Mouse (Mus musculus) ES-E14 (cell line): Measurements from ENCODE around the gene Ttn.

Source experiments
- CHD2 ChIP-seq: IDR thresholded peaks from 2 replicates; pipeline ENCODE4 v1.6.1; 2014; ENCODE audit warnings: mild to moderate bottlenecking, low read depth, low read length, inconsistent platforms
- MAFK ChIP-seq: IDR thresholded peaks from 2 replicates; pipeline ENCODE4 v1.6.1; 2014; ENCODE audit warnings: mild to moderate bottlenecking, low read depth, low read length, inconsistent platforms; ENCODE audit not compliant: insufficient read depth
- ZNF384 ChIP-seq: IDR thresholded peaks from 2 replicates; pipeline ENCODE4 v1.6.1; 2012; ENCODE audit warnings: low read depth, low read length, inconsistent platforms

GRCm38 (mm10) chr2:76820472-76820871 is 161.9 kb downstream of the Ttn start:
- no peak for TF ChIP-seq CHD2
- TF ChIP-seq MAFK: no peak
- TF ChIP-seq ZNF384: no peak
